Mouse (Mus musculus): ENCODE measurements at regions not wholly inside any gene's neighbourhood (a gene's known extent, or its start where the extent isn't known, plus 50 kb on each side); places are given as distances from the start of the nearest gene placed in this dataset.

DNA sequence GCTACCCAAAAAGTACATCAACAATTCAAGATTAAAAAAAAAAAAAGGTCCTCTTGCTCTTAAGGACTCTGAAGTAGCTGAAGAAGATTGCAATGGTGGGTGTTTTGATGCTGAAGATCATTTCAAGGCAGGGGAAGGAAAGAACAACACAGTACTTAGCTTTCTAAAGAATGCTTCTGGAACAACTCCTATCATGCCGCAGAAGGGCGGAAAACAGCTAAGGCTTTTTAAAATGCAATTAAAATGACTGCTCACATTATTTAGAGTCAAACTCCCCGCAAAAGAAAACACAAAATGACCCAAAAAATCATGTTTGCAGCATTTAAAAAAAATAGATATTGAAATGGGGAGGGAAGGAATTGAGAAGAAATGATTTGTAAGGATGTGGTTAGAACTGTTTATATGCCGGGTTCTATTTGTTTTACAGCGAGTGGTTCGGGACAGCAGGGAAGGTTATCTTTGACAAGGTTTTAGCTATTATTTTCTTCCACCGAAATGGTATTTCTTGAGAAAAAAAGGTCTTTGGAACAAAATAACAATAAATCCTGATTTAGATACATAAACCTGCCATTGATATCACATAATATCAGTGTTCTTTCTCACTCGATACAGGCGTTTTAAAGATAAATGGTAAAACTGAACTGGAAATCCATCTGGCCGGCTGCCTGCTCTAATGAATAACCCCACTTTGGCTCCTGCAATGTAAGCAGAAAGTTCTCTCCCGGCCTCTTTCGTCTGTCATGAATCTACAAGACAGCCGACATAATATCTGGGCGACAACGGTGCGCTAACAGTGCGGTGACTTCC is 127.6 kb downstream of the Gm10295 start:
- 45% methylated on average over 17 of the region's 17 CpGs for WGBS
- no peaks in the 10 kb centered on the region for H3K27me3 ChIP-seq (replicated peaks; ENCODE audit: control insufficient read depth, insufficient read depth, low read length)
- H3K9ac ChIP-seq (ENCODE audit: low read depth, low read length), result no peak overlapping the region
- H3K4me1 ChIP-seq (ENCODE audit: control insufficient read depth, insufficient read depth, low read length), result no peaks in the 10 kb centered on the region
- H3K9me3 ChIP-seq (ENCODE audit: control insufficient read depth, low read length), result no peaks in the 10 kb centered on the region
- ATAC-seq, result no peak
- H3K4me2 ChIP-seq (ENCODE audit: low read depth, low read length), result peak overlapping the region; percentile 34
- H3K4me3 ChIP-seq (ENCODE audit: low read length), result no peak overlapping the region
- H3K36me3 ChIP-seq (ENCODE audit: control insufficient read depth, insufficient read depth, low read length), result no peaks in the 10 kb centered on the region
- H3K27ac ChIP-seq (ENCODE audit: low read length), result no peak overlapping the region

DNA sequence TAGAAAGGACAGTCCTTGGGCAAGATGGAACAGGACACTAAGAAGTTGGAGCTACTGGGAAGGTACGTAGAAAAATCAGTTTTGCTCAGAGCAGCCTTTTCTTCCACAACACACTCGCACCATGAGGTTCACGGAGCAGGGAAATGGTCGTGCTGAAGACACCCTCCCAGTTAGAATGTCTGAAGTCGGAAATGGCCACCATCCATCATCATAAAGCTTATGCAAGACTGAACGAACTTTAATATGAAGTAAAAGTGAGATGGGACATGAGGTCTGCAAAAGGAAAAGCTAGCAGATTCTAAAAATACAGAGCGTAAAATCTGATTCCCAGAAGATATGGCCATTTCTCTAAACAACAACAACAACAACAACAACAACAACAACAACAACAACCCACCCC is 133.9 kb downstream of the Gm10295 start:
- ATAC-seq, result no peak
- H3K4me3 ChIP-seq (ENCODE audit: low read length), result no peak overlapping the region
- WGBS, result 73% methylated on average over 7 of the region's 7 CpGs

DNA sequence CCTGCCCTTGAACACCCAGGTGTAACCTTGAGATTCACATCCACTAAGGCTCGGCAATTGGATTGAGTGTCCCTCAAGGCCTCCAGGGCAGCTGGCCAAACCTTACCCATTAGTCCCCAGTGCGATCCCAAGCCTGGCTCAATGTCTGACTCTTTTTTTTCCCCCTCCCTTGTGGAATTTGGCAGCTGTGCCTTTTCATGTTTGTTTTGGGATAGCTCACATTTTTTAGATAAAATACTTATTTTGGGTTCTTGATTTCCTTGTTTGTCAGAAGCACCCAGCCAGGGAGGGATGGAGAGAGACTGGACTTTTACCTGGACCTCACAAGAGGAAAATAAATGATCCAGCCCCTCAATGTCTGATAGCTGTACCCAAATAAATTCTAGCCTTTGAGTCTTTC is 134.5 kb downstream of the Gm10295 start:
- peaks cover 3% of the 10 kb centered on the region; the same call in 1 of the 2 replicates for H3K4me1 ChIP-seq (ENCODE audit: control insufficient read depth, insufficient read depth, low read length)
- no peak overlapping the region for H3K4me3 ChIP-seq (ENCODE audit: low read length)
- no peaks in the 10 kb centered on the region for H3K27me3 ChIP-seq (replicated peaks; ENCODE audit: control insufficient read depth, insufficient read depth, low read length)
- WGBS, result 27% methylated on average over 2 of the region's 2 CpGs
- no peak overlapping the region for H3K9ac ChIP-seq (ENCODE audit: low read depth, low read length)
- no peaks in the 10 kb centered on the region for H3K9me3 ChIP-seq (ENCODE audit: control insufficient read depth, low read length)
- H3K36me3 ChIP-seq (ENCODE audit: control insufficient read depth, insufficient read depth, low read length), result no peaks in the 10 kb centered on the region
- no peak for ATAC-seq
- no peak overlapping the region for H3K27ac ChIP-seq (ENCODE audit: low read length)
- no peak overlapping the region for H3K4me2 ChIP-seq (ENCODE audit: low read depth, low read length)

More for the DNA sequence above, 133.9 kb downstream of the Gm10295 start:
- Histone ChIP-seq H3K27ac (ENCODE audit: low read length) (no peak overlapping the region; the same call in 1 of the 2 replicates), H3K4me2 (ENCODE audit: low read depth, low read length) (no peak overlapping the region), H3K4me1 (ENCODE audit: control insufficient read depth, insufficient read depth, low read length) (peaks cover 3% of the 10 kb centered on the region; the same call in 1 of the 2 replicates), H3K9ac (ENCODE audit: low read depth, low read length) (no peak overlapping the region), H3K27me3 (replicated peaks; ENCODE audit: control insufficient read depth, insufficient read depth, low read length) (no peaks in the 10 kb centered on the region), H3K36me3 (ENCODE audit: control insufficient read depth, insufficient read depth, low read length) (no peaks in the 10 kb centered on the region), H3K9me3 (ENCODE audit: control insufficient read depth, low read length) (no peaks in the 10 kb centered on the region)

DNA sequence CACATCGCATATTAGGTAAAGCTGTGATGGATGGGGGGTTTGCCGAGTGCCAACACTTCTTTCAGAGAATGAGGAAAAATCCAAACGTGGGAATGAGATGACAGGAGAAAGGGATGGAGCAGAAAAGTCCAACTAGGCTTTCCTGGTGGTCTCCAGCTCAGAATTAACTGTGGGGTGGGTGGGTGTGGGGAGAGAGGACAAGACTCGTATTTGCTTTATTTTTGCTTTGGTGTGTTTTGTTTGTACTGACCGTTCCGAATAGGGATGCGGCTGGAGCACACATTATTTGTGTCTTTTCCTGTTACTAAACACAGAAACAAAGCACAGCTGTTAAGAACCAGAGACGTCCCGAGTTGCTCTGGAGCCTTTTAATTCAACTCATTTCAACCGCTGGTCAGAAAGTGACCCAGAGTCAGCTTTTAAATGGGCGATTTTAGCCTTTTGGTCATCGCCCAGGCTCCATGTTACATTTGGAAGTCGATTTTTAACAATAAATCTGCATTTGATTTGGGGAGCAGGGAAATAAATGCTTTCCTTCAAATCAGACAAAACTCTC is 136.7 kb downstream of the Gm10295 start:
- Histone ChIP-seq H3K4me3 (ENCODE audit: low read length) (no peak overlapping the region), H3K4me2 (ENCODE audit: low read depth, low read length) (no peak overlapping the region), H3K9me3 (ENCODE audit: control insufficient read depth, low read length) (no peaks in the 10 kb centered on the region), H3K36me3 (ENCODE audit: control insufficient read depth, insufficient read depth, low read length) (no peaks in the 10 kb centered on the region), H3K27me3 (replicated peaks; ENCODE audit: control insufficient read depth, insufficient read depth, low read length) (no peaks in the 10 kb centered on the region), H3K9ac (ENCODE audit: low read depth, low read length) (no peak overlapping the region), H3K4me1 (ENCODE audit: control insufficient read depth, insufficient read depth, low read length) (peaks cover 3% of the 10 kb centered on the region; the same call in 1 of the 2 replicates), H3K27ac (ENCODE audit: low read length) (no peak overlapping the region)
- ATAC-seq, result no peak
- WGBS, result 51% methylated on average over 13 of the region's 13 CpGs

- Histone ChIP-seq H3K27me3 (replicated peaks; ENCODE audit: control insufficient read depth, insufficient read depth, low read length) (no peaks in the 10 kb centered on the region), H3K4me1 (ENCODE audit: control insufficient read depth, insufficient read depth, low read length) (peaks cover 6% of the 10 kb centered on the region), H3K36me3 (ENCODE audit: control insufficient read depth, insufficient read depth, low read length) (no peaks in the 10 kb centered on the region), H3K4me3 (ENCODE audit: low read length) (no peak overlapping the region), H3K27ac (ENCODE audit: low read length) (no peak overlapping the region), H3K4me2 (ENCODE audit: low read depth, low read length) (no peak overlapping the region), H3K9me3 (ENCODE audit: control insufficient read depth, low read length) (no peaks in the 10 kb centered on the region), H3K9ac (ENCODE audit: low read depth, low read length) (no peak overlapping the region)
- peak; percentile 62; the same call in 1 of the 2 replicates for ATAC-seq
- WGBS, result 34% methylated on average over 7 of the region's 7 CpGs
These were observed 158.2 kb downstream of the Gm10295 start for GRCm38 (mm10) chr7:71193131-71193530.

DNA sequence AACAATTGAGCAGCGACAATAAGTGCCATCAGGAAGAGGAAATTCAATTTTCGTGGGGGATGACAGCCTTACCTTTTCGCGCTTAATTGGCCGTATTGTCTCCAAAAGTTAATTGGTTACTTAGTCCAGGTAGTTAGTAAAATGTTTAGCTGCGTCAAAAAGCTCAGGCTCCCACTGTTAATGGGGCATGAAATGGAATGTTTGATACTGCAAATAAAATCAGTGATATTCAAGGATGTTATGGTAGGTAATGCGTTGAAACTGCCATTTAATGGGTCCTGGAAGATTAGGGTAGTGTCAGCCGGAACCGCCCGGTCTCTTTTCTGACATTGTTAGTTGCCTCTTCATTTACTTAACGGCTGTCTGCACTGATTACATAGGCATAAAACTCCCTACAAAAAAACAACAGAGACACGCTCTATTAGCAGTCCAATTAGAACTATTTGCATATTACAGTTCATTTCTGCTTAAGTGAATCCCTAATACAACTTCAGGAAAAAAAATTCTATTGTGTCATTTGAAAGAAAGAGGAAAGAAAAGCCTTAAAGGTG is 161.0 kb downstream of the Gm10295 start:
- no peaks in the 10 kb centered on the region for H3K9me3 ChIP-seq (ENCODE audit: control insufficient read depth, low read length)
- no peak overlapping the region for H3K27ac ChIP-seq (ENCODE audit: low read length)
- H3K4me1 ChIP-seq (ENCODE audit: control insufficient read depth, insufficient read depth, low read length), result peaks cover 8% of the 10 kb centered on the region
- H3K4me3 ChIP-seq (ENCODE audit: low read length), result no peak overlapping the region
- H3K4me2 ChIP-seq (ENCODE audit: low read depth, low read length), result no peak overlapping the region
- H3K27me3 ChIP-seq (replicated peaks; ENCODE audit: control insufficient read depth, insufficient read depth, low read length), result no peaks in the 10 kb centered on the region
- H3K36me3 ChIP-seq (ENCODE audit: control insufficient read depth, insufficient read depth, low read length), result no peaks in the 10 kb centered on the region
- H3K9ac ChIP-seq (ENCODE audit: low read depth, low read length), result no peak overlapping the region
- whole genome bisulfite sequencing, result 76% methylated on average over 12 of the region's 12 CpGs
- ATAC-seq, result no peak

DNA sequence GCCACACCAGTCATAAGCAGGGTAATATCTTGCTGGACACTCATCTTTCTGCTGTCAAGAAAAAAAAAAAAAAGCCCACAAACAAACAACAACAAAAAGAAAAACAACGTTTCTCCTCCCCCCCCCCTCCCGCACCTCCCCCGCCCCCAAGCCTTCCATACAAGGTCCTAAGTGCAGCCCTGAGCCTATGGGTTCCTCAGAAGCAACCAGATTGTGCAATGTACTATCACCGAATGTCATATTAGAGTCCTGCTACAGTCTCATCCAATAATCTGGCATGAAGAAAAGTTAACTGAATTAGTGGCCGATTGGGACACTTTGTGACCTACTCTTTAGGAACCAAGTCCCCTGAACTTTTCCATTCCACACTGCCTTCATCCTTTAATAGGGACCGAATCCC is 161.5 kb downstream of the Gm10295 start:
- Histone ChIP-seq H3K4me2 (ENCODE audit: low read depth, low read length) (no peak overlapping the region), H3K36me3 (ENCODE audit: control insufficient read depth, insufficient read depth, low read length) (no peaks in the 10 kb centered on the region), H3K27ac (ENCODE audit: low read length) (no peak overlapping the region), H3K9me3 (ENCODE audit: control insufficient read depth, low read length) (no peaks in the 10 kb centered on the region), H3K4me3 (ENCODE audit: low read length) (no peak overlapping the region), H3K9ac (ENCODE audit: low read depth, low read length) (no peak overlapping the region), H3K27me3 (replicated peaks; ENCODE audit: control insufficient read depth, insufficient read depth, low read length) (no peaks in the 10 kb centered on the region), H3K4me1 (ENCODE audit: control insufficient read depth, insufficient read depth, low read length) (peaks cover 8% of the 10 kb centered on the region)
- ATAC-seq, result no peak
- 89% methylated on average over 6 of the region's 6 CpGs for WGBS

- H3K9me3 ChIP-seq (ENCODE audit: control insufficient read depth, low read length), result no peaks in the 10 kb centered on the region
- no peak overlapping the region for H3K4me2 ChIP-seq (ENCODE audit: low read depth, low read length)
- H3K27ac ChIP-seq (ENCODE audit: low read length), result no peak overlapping the region
- H3K27me3 ChIP-seq (replicated peaks; ENCODE audit: control insufficient read depth, insufficient read depth, low read length), result no peaks in the 10 kb centered on the region
- H3K9ac ChIP-seq (ENCODE audit: low read depth, low read length), result no peak overlapping the region
- H3K4me1 ChIP-seq (ENCODE audit: control insufficient read depth, insufficient read depth, low read length), result peaks cover 7% of the 10 kb centered on the region
- no peak for ATAC-seq
- no peaks in the 10 kb centered on the region for H3K36me3 ChIP-seq (ENCODE audit: control insufficient read depth, insufficient read depth, low read length)
- H3K4me3 ChIP-seq (ENCODE audit: low read length), result no peak overlapping the region
- 17% methylated on average over 6 of the region's 6 CpGs for WGBS
These were observed 163.2 kb downstream of the Gm10295 start for GRCm38 (mm10) chr7:71188119-71188518.

DNA sequence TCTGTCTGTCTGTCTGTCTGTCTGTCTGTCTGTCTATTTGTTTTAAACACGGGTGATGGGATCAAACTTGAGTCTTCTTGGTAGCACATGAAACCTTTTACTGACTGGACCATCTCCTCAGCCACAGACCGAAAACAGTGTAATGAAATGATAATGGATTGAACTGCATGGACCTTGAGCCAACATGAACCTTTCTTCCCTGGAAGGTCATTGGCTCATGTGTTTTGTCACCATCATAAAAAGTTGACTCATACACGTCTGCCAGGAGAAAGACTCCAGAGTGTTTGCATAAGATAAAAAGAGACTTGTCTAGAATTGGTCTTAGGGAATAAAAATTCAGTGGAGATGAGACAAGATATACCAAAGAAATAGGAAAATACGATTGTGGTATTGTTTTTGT is 176.4 kb downstream of the Gm10295 start:
- Histone ChIP-seq H3K4me2 (ENCODE audit: low read depth, low read length) (no peak overlapping the region), H3K27me3 (replicated peaks; ENCODE audit: control insufficient read depth, insufficient read depth, low read length) (no peaks in the 10 kb centered on the region), H3K9ac (ENCODE audit: low read depth, low read length) (no peak overlapping the region), H3K9me3 (ENCODE audit: control insufficient read depth, low read length) (no peaks in the 10 kb centered on the region), H3K4me1 (ENCODE audit: control insufficient read depth, insufficient read depth, low read length) (no peaks in the 10 kb centered on the region), H3K27ac (ENCODE audit: low read length) (no peak overlapping the region), H3K4me3 (ENCODE audit: low read length) (no peak overlapping the region), H3K36me3 (ENCODE audit: control insufficient read depth, insufficient read depth, low read length) (no peaks in the 10 kb centered on the region)
- 56% methylated on average over 4 of the region's 4 CpGs for WGBS
- ATAC-seq, result peak; percentile 71
